Mouse (Mus musculus) 416B (cell line): ENCODE data around the gene Camk2d.

ENCODE experiments used
- DNase-seq: peaks from one replicate; pipeline ENCODE4 v3.0.0; 2011; ENCODE audit warnings: low read depth

Gene Camk2d

GRCm38 (mm10) chr3:126810372-126811090, 214.4 kb downstream of the Camk2d start:
- no peak for DNase-seq

DNA sequence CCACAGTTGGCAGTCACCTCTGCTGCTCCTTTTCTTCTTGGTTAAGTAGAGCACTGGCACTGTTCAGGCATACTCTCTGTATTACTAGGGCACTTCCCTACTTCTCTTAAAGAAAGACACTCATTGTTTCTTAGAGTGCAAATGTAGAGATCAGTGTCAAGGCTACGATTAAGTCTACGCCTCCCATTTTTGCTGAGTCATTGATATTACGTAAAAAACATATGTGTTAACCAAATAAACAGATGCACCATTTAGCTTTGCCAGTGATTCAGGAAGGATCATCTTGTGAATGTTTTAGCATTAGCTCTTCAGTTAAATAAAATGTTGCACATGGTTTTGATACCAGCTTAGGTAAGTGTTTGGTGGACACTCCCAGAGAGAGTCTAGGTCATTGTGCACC, 215.5 kb downstream of the Camk2d start:
- DNase-seq, result no peak

DNA sequence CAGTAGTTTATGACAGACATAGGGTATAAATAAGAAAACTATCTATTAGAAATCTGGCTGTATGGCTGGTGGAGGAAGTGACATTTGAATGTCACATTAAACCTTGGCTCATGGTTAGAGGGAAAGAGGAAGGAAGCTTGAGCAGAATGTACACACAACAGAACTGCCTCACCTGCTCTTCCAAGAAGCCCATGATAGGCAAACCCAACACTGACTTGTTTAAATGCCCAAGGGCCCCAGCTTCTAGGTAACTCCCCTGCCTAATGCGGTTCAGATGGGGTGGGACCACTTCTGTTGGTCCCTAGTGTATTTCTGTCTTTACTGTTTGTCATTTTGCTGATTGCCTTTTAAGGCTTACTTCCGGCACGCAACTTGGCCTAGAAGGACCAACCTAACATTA, 226.3 kb downstream of the Camk2d start:
- no peak for DNase-seq

DNA sequence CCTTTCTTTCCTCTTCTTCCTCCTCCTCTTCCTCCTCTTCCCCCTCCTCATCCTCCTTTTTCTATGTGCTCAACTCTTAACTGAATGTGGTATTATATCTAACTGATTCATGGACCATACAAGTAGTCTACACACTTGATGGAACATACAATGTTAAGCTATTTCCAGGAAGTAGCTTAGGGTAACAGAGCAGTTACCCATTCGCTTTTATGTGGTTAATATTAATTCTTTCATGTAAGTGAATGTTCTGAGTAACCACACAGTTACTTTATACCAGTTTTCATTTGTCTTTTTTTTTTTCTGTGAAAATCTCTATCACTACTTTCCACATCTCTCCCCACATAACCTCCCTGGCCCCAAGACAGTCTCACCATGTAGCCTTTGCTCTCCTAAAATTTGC, 228.8 kb downstream of the Camk2d start:
- DNase-seq, result no peak

- DNase-seq, result no peak
Measured at GRCm38 (mm10) chr3:126826172-126826571, 230.1 kb downstream of the Camk2d start.

GRCm38 (mm10) chr3:126827900-126828299, 231.8 kb downstream of the Camk2d start:
- no peak for DNase-seq

DNA sequence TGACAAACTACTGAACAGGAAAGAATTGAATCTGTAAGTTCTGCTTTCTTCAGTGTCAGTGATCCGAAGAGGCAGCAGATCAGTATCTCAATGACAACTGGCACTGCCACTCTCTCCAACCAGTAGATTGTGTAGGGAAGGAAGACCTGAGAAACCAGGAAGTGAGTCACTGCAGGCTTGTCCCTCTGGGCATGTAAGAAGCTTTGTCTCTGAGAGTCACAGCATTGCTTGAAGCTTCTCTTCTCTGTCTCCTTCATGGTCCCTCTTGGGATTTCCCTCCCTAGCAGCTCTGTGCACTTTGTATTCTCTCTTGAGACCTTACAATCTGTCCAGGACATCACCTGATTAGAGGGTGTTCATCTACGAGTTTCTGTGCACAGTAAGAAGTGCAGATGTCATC, 233.7 kb downstream of the Camk2d start:
- peak; percentile 51 for DNase-seq

DNA sequence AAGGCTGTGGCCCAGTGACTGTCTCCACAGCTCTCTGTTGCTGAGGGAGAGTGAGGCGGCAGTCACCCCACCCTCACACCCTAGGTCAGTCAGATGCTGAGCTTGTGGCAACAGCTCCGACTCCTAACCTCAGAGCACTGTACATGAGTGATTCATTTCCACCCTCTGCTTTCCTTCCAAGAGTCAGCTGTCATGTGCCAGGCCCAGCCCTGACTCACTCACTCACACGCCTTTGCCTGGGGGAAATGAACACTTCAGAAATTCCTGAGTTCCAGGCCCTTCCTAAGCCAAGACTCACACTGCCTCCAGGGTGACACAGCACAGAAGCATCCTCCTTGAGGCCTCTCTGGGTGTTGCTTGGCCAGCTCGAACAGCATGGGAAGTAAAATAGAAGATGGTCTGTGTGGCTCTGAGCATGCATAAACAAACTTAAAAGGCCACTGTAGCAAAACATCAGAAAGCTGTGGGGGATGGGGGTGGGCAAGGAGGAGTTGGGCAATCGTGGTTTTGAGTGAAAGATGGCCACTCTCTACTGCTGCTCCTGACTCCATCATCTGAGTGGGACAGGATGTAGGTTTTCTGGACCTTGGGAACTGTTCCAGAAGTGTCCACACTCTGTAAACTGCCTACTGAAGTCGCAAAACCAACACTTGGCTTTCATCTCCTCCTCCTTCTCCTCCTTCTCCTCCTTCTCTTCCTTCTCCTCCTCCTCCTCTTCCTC, 235.5 kb downstream of the Camk2d start:
- DNase-seq, result peak; percentile 46

DNA sequence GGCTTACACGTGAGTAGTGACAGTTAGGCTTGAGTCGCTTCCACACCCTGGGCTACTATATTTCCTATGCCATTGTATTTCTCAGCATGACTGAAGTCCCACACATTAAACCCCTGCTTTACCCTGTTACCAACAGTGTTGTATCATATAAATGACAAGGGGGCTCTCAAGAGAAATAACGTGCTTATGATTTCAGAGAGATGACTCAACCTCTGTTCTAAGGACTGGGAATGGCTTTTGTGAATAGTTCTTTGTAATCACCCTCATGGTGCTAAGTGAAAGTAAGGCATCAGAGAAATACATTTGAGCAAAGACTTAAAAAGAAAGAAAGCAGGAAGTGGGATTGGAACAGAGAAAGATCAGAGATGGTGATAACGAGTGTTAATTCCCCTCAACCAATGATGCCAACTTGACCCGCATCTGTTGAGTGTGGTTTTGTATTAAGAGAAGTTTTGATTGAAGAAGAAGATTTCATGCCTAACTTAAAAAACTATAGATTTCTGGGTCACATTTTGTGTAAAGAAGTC, 238.6 kb downstream of the Camk2d start:
- no peak for DNase-seq

DNA sequence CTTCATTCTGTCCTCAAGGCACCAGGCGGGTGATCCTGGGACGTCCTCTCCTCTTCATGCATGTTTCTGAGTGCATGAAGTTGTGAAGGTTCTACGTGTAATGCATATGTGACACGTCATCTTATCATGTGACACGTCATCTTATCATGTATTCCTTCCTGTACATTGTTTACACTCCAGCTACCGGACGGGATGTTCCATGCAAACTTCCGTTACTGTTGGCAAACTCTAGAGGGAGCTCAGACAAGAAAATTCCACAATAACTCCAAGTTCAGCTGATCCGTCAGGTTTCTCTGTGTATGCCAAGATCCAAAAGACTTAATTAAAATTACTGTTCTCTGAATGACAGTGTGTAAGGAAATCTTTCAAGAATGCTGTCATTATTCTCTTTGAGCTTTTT, 246.7 kb downstream of the Camk2d start:
- no peak for DNase-seq

DNA sequence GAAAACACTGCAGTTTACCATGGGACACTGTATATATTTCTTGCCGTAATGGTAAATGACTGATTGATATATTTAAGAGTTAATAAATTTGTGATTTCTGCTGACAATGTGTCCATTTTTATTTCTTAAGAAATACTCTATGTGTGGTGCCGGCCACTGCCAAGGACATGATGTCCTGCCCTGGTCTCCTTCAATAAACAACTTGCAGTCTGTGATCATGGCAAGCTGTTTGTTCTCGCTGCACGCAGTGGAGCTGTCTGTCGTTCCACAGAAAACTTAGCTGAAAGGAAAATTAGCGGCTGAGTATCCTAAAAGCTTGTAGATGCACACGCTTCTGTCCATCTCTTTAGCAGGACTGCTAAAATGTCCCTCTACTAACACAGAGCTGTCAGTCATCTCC, 248.7 kb downstream of the Camk2d start:
- DNase-seq, result no peak

DNA sequence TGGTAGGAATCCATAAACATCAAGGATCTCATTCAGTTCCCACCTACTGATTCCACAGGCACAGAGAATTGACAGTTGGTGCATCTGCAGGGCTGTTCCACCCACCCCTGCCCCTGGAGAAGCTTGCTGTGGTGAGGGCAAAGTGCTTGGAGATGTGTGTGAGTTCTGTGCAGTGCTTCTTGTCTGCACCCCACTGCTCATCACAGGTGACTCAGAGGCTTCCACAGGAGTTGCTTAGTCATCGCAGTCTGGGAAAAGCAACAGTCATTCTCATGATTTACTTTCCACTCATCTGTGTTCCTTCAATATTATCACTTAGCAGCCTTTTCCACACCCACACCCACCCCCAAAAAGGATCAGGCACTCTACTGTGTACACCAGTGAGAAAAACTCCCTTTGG, 252.0 kb downstream of the Camk2d start:
- DNase-seq, result no peak

GRCm38 (mm10) chr3:126860442-126860841, 264.3 kb downstream of the Camk2d start:
- DNase-seq, result no peak

DNA sequence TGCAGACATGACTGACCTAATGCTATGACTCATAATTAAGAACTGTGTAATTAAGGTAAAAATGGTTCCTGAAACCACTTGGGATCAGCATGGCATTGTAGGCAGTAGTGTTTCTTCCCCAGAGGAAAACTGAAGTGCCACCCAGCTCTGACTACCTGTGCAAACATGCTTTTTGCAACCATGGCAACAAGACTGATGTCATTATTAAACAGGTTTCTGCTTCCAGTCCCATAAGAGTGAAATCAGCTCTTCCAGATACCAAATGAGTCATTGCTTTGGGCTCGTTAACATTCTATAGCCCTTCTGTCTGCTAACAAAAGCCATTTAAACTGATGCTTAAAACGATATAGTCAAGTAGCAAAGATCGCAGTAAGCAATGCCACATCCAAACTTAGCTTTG, 273.5 kb downstream of the Camk2d start:
- DNase-seq, result no peak

GRCm38 (mm10) chr3:126870688-126871087, 274.6 kb downstream of the Camk2d start:
- no peak for DNase-seq

DNA sequence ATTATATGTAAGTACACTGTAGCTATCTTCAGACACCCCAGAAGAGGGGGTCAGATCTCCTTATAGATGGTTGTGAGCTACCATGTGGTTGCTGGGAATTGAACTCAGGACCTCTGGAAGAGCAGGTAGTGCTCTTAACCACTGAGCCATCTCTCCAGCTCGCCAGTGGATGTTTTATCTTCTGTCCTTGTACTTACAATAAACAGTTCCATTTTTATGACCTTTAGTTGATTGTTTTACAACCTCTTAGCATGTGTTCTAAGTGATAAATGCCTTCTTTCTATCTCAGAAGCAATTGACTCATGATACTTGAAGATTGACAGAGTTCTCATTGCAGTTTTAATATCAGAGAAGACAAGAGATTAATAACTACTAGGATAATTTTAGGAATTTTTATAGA, 282.1 kb downstream of the Camk2d start:
- DNase-seq, result no peak

DNA sequence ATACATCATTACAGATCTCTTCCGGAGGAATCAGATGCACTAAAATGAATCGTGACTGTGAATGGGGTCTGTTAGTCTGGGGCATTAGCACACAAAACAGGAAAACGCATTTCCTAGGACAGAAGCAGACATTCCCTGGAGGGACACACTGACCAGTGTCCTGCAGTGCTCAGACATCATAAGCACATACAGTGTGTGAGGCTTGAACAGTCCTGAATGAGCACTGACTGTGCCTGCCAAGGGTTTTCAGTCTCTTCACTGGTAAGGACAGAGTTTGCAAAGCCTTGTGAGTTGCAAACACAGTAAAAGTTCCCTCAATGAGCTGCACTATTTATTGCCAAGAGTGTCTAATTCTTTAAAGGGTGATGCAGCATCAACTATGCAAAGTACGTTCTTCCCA, 290.0 kb downstream of the Camk2d start:
- DNase-seq, result no peak

DNA sequence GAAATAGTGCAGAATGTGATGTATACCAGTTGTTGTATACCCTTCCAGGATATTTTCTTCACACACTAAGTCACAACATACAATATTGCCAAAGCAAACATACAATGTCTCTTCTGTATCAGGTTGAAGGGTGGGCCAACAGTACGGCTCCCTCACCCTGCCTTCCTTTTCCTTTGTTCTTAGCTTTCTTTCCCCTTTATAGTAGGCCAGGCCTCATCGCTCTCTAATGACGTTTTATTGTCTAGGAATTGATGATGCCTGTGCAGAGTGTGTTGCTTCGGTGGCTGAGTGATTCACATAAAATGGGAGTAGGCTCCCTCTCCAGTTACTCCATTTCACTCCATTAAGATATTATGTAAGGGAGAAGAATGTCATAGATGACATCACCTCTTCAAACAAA, 290.5 kb downstream of the Camk2d start:
- DNase-seq, result no peak
